Mouse (Mus musculus): ENCODE results near the gene Akap13.

GRCm38 (mm10) chr7:75582091-75582490 is 126.8 kb downstream of the Akap13 start:
- no peak for TF ChIP-seq CTCF (IDR thresholded peaks at IDR 0.05; ENCODE audit: low read depth)
- no peak for TF ChIP-seq EP300 (IDR thresholded peaks at IDR 0.05; ENCODE audit: low read depth)
